Mouse (Mus musculus): ENCODE results near the gene Lmntd1.

DNA sequence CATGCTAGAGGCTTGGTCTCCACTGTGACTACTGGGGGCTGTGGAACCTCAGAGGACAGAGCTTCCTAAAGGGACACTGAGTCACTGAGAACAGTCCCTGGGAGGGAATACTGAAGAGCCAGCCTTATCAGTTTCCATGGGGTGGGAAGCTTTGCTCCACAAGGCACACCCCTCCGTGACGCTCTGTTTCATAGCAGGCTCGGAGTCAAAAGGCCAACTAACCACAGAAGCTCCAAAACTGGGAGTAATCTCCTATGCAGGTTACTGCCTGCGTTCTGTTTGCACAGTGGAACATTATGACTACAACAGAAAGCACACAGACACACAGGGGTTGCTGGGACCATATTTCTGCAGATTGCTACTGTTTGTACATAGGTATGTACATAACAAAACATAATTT lies 18.2 kb downstream of the Lmntd1 start:
- TF ChIP-seq POLR2A (IDR thresholded peaks at IDR 0.05; ENCODE audit: insufficient read length, low read depth) (no peak), E2F4 (IDR thresholded peaks at IDR 0.05; ENCODE audit: insufficient read depth) (no peak), TCF12 (IDR thresholded peaks at IDR 0.05; ENCODE audit: insufficient read depth, poor library complexity, severe bottlenecking) (no peak)
